Mouse (Mus musculus): ENCODE results near the gene Klf14.

Gene Klf14

DNA sequence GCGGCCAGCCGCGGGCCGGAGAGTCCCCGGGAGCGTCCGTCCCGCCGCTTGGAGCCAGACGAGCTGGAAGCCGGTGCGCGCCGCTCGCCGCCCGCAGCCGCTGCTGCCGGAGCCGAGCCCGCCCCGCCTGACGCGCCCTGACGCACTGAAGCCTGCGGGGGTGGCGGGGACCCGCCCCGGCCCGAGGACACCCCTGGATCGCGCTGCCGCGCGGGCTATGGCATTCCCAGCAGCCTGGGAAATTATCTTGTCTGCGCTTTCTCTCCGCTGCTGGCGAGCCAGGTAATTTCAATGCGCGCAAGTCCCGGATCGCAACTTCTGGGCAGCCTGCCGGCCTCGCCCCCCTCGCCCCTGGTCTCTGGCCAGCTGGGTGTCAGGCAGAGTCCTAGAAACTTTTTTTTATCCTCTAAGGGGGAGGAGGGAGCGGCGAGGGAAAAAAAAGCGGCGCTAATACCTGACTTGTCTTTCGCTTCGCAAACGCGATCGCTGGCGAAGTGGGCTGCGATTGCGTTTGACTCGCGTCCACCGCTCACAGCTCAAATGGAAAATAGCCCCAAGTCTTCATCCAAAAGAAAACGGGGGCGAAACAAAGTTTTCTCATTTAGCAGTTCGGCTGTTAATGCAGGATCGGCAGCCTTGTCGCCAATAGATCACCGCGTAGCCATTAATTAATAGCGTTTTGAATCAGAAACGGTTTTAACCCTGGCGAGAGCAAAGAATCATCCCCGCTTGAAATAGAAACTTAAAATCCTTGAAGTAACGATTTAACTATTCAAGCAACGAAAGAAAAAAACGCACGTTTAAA, at the start of gene Klf14:
Gene Klf14, minus strand, starts transcription at position 343 of the 805 bp plus-strand sequence.
- DNase-seq (ENCODE audit: low spot score), result no peak

DNA sequence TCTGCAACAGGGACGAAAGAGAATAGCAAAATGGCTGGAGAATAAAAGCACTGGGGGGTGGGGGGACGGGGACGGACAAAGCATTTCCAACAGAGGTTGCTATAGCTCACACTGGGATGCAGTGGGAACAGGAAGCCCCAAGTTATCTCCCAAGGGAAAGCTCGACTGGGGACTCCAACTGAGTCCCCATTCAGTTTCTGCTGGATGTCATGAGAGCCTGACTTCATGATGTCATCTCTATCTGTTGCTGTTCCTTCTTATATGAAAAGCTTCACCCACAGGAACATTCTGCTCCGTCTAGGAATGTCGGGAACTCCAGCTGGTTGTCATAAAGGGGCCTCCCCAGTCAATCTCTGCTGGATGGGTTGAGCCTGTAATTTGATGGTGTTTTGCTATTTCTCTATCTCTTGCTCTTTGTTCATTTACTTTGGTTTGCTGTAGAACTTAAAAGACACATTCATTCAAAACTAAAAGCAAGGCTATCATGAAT, 47.3 kb upstream of the Klf14 start:
- DNase-seq (ENCODE audit: low spot score), result no peak

- no peak for DNase-seq (ENCODE audit: low spot score)
These were observed 27.5 kb upstream of the Klf14 start for GRCm38 (mm10) chr6:30986393-30986792.

- DNase-seq (ENCODE audit: low spot score), result no peak
These were observed 24.1 kb upstream of the Klf14 start for GRCm38 (mm10) chr6:30983021-30983420.

DNA sequence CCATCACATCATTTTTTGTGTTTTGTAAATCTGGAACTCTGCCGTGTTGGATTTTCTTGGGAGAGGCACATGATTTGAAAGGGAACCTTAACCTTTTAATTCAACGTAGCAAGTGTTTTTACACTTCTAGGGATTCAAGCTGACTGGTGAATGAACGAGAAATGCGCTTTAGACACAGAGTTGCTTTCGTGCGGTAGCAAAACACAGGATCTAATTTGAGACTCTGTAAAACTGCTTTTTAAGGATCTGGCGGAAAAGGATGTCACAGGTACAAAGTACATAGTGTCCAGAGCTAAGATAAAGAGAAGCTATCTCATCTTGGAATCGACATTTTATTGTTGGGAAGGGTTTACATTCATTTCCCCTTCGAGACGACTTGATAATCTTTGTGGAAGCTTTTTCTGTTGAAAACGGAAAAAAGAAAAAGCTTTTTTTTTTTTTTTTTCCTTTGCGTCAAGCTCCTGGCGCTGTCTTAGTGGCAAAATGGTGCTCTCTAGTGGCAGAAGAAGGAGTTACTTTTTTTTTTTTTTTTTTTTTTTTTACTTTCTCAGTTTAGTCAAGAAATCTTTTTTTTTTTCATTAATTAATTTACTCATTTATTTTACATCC, 23.6 kb upstream of the Klf14 start:
- DNase-seq (ENCODE audit: low spot score), result no peak

DNA sequence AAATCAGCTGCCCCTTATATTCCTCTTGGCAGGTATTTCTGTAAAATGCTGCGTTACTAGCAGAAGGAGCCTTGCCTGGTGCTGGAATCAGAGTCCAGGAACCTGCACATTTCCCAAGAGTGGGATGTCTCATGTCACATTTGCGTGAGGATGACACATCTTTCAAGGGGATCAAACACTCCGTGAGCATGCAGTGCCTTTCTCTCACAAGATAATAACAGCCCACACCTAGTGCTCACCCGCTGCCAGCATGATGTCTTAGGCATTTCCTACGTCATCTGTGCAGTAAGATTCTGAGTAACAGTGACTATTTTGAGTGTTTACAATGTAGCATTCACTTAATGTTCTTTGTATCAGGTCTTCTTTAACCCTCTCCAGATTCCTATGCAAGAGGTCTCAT, 22.5 kb upstream of the Klf14 start:
- no peak for DNase-seq (ENCODE audit: low spot score)

GRCm38 (mm10) chr6:30978615-30979014, 19.7 kb upstream of the Klf14 start:
- DNase-seq (ENCODE audit: low spot score), result no peak

- no peak for DNase-seq (ENCODE audit: low spot score)
These were observed 13.2 kb upstream of the Klf14 start for GRCm38 (mm10) chr6:30972121-30972520.

DNA sequence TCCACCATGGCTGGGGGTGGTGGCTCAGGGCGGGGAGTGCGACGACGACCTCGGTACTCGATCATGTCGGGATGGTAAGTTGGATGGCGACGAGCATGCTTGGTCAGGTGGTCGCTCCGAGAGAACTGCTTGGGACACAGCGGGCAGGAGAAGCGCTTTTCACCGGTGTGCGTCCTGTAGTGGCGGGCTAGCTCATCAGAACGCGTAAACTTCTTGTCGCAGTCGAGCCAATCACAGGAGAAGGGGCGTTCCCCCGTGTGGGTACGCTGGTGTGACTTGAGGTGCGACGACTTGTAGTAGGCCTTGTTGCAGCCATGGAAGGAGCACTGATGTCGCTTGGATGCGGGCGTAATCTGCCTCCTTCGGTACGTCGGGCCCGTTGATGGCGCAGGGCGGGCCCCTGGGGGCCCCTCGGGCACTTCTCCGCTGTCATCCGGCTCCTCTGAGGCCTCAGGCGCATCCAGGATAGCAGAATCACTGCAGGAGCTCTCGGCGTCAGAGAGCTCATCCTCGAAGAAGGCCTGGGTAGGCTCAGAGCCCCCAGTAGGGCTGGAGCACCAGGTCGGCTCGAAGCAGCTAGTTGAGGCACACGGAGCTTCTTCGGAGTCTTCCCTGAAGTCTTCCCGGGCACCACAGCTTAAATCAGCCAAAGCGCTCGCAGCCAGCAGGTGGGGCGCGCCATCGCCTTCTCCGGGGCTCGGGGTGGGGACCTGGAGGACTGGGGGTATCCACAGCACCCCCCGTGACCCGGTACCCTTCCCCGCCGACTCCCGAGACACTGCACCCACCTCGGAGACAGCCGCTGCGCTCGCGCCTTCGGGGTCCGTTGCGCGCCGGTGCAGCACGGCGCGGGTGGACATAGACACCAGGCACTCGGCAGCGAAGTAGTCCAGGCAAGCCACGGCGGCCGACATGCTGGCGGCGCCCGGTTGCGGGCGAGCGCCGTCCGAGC, 818 bp downstream of the Klf14 start:
- DNase-seq (ENCODE audit: low spot score), result no peak

DNA sequence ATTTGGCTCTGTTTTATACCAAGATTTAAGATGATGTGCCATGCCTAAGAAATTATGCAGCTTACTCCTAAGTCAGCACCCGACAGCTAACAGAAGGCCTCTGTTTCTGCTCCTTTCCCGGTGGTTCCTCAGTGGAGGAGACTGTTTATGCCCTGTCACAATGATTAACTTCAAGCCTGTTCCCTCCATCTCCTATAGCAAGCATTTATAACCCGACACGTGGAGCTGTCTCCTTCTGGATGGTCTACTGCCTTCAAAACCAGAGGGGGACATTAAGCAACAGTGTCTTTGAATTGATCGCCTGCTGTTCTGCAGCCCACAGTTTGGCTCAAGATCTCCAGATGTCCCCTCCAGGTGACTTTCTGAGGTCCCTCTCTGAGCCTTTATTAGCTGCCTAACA, 19.6 kb downstream of the Klf14 start:
- DNase-seq (ENCODE audit: low spot score), result no peak

- no peak for DNase-seq (ENCODE audit: low spot score)
These were observed 36.1 kb downstream of the Klf14 start for GRCm38 (mm10) chr6:30922821-30923220.

DNA sequence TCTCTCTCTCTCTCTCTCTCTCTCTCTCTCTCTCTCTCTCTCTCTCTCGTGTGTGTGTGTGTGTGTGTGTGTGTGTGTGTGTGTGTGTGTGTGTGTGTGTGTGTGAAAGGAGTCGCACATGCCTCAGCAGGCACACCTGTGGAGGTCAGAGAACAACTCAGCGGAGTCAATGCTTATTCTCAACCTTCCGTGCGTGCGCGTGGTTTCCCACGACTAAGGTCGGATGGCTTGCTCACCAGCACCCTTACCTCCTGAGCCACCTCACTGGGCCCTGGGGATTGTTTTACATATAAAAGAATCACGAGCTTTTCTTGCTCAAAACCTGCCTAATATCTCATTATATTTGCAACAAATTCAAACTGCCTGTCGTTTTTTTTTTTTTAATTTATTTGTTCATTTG, 37.1 kb downstream of the Klf14 start:
- no peak for DNase-seq (ENCODE audit: low spot score)

DNA sequence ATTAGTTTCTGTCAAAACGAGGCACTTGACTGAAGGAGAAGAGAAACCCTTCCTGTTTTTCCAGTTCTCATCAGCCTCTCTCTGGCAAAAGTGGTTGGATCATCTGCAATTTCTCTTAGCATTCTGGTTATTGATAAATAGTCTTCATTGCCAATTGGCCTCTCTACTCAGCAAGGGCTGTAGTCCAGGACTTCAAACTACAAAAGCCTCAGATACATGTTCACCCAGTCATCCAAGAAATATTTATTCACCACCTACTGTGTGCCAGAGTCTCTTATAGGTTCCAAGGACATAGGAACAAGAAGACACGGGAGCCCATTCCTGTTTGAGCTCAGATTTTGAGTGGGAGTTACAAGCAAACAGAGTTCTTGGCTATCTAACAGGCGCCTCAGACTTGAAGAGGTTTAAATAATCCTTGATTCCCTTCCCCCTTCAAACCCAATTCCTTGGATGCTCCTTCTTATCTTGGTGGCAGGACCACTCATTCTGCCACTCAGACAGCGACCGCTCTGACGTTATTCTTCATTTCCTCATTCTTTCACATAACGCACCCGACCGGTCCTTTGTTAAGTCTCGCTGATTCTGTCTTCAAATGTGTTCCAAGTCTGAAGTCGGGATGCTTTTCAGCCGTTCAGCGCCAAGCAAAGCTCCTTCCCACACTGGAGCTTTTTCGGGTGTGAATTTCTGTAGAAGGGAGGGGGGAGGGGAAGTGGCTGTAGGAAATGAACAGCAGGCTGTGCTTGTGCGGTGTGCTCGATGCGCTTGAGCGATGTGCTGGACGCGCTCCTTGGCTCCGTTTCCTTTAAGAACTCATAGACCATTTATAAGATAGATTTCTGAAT, 37.8 kb downstream of the Klf14 start:
- no peak for DNase-seq (ENCODE audit: low spot score)

- no peak for DNase-seq (ENCODE audit: low spot score)
These were observed 43.4 kb downstream of the Klf14 start, which contains the start of gene Tsga13 for GRCm38 (mm10) chr6:30915473-30915872. TSS of gene Tsga13 (minus strand) at chr6:30915573.

DNA sequence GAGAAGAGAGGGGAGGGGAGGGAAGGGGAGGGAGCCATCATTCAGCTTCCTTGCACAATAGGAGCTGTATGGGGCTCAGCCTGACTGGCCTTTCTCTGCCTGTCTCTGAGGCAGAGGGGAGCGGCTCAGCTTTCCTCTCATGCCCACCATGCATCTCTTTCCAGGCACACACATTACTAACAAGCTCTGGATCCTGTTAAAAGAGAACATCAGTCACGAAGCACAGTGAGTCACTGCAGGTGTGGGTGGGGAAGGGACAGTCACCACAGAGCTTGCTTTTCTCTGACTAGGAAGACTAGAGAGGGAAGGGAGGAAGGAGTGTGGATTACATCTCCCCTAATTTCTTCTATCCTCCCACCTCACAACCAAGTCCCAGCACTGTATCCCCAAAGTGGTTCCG, 50.9 kb downstream of the Klf14 start:
- DNase-seq (ENCODE audit: low spot score), result no peak

Measured in ovary, adult 18-20 months (tissue).